Mouse (Mus musculus) embryo, embryonic 9.5 days (tissue): Measurements from ENCODE around the gene Sh3rf1.
"Not testable (repeated sequence)": the region's sequence is repeated elsewhere in the genome, so short reads cannot be mapped to it uniquely, and the experiment has no call there.

Experiments
- DNase-seq: peaks from one replicate; pipeline ENCODE4 v3.0.0-alpha.2; 2017; ENCODE audit errors: extremely low spot score

Sh3rf1 gene

DNA sequence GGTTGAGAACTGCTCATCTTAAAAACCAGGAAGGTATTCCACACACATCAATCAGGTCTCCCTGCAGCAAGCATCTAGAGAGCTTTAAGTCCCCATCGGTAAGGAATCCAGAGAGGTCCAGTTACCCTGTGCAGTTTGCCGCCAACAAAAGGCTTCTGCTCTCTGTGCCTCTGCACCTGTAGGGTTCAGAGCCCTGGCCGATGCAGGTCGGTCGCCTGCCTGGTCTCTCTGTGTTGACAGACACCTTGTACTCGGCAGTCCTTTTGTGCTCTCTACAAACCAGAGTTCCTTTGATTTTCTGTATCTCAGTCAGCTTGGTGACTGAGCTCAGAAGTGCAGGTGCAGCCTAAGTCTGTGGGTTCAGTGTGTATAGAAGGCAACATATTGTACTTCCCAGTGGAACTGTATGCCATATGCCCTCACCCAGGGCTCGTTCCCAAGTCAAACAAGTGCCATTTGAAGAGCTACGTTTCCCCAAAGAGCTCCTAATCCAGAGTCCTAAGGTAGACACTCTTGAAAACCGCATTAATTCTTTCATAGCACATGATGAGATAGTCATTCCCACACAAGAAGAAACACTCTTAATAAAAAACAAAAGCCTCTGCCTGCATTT lies 138.7 kb downstream of the Sh3rf1 start:
- no peak for DNase-seq

GRCm38 (mm10) chr8:61373303-61373702 lies 149.6 kb downstream of the Sh3rf1 start:
- no peak for DNase-seq

DNA sequence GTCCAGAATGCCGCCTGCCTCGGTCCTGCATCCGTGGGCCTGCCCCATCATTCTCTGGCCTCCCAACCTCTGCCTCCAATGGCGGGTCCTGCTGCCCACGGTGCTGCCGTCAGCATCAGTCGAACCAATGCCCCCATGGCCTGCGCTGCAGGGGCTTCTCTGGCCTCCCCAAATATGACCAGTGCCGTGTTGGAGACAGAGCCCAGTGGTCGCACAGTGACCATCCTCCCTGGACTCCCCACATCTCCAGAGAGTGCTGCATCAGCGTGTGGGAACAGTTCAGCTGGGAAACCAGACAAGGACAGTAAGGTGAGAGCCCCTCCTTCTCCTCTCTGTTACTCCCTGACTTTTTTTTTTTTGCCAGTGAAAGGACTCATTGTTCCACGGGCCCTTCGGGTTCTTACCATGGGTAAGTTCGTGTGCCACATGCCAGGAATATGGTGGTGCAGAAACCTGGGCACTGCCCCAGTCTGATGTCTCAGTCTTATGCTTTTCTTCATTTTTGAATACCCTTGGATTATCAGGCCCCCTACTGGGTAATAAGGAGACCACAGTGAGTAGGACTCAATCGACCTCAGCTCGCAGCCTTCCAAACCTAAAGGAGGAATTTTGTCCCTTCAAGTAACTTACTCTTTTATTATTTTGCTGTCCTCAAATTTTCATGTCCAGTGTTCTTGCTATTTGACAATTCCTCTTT lies 150.5 kb downstream of the Sh3rf1 start:
- no peak for DNase-seq

GRCm38 (mm10) chr8:61375205-61375604 lies 151.5 kb downstream of the Sh3rf1 start:
- DNase-seq = no peak

- DNase-seq = no peak
These were observed 155.4 kb downstream of the Sh3rf1 start for GRCm38 (mm10) chr8:61378847-61379698.

GRCm38 (mm10) chr8:61384536-61384935 lies 160.9 kb downstream of the Sh3rf1 start:
- no peak for DNase-seq

DNA sequence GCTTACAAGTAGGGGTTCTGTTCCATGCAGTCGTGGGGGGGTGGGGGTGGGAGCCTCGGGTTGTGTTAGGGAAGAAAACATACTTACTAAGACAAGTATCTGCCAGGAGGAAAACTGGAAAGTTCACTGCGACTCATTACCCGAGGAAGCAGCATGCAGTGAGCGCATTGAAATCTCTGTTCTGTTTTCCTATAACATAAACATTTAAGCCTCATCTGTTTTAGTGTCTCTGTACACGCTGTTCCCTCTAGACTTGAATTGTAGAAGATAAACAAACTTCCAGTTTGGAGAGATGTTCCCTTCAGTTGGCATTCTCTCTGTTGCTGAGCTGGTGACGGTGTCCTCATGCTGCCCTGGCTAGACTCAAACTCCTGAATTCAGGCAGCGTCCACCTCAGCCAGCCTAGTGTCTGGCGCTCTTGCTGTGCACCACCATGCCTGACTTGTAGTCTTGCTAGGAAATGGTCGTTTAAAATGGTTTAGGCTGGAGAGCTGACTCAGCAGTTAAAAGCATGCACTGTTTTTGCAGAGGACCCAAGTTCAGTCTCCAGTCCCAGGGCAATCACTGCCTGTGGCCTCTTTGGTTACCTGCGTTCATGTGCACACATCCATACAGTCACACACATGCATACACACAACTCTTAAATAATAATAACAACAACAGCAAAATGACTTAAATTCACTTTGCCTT lies 162.0 kb downstream of the Sh3rf1 start:
- no peak for DNase-seq

GRCm38 (mm10) chr8:61386645-61387044 lies 163.0 kb downstream of the Sh3rf1 start:
- peak; percentile 73 for DNase-seq

DNA sequence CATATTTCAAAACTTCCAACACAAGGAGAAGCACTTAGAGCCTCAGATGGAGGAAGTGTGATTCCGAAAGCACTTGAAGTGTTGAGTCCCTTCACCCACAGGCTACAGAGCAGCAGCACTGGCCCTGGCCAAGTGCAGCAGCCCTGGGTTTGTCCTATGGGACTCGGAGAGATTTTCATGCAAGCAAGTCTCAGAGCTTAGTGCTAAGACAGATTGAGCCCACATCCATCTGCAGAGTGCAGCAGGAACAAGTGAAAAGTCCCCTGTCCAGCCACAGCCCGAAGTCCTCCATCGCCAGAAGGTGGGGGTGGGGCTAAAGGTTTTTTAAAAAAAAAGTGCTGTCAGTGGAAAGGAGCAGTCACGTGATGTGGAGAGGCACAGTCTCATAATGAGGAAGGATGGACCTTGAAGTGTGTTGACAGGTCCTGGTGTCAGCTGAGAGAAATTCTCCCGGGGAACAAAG lies 163.9 kb downstream of the Sh3rf1 start:
- peak; percentile 49 for DNase-seq

GRCm38 (mm10) chr8:61388341-61388740 lies 164.7 kb downstream of the Sh3rf1 start:
- DNase-seq = no peak

- DNase-seq = peak; percentile 24
These were observed 166.8 kb downstream of the Sh3rf1 start for GRCm38 (mm10) chr8:61390307-61391057.

DNA sequence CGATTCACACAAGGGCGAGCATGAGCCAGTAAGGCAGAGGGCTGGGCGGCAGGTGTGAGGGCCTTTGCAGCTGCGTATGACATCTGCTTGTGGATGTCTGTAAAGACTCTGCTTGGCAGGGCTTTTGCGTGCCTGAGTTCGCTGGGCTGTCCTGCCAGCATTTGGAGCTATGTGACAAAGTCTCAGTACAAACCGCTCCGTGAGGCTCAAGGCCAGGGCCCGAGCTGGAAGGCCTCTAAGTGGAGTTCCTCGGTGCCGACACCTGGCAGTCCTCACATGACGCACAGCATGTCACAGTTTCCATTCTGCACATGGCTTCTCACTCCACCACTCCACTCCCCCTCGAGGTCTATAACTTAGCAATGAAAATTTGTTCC lies 167.4 kb downstream of the Sh3rf1 start:
- DNase-seq = no peak

DNA sequence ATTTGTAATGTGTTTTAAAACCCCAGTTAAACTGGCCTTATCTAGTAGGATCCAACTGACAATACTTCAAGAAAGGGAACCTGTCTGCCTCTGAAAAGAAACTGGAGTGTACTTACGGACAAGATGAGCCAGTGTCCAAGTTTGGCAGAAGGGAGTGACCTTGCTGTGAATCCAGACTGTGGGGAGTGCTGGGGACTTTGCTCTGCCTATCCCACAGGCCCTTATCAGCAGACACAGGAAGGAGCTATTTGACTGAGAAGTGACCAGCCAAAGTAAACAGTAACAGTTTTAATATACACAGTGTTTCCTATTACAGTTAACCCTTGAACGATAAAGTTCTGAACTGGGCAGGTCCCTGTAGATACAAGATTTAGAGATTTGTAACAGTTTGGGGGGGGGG lies 173.5 kb downstream of the Sh3rf1 start:
- no peak for DNase-seq

DNA sequence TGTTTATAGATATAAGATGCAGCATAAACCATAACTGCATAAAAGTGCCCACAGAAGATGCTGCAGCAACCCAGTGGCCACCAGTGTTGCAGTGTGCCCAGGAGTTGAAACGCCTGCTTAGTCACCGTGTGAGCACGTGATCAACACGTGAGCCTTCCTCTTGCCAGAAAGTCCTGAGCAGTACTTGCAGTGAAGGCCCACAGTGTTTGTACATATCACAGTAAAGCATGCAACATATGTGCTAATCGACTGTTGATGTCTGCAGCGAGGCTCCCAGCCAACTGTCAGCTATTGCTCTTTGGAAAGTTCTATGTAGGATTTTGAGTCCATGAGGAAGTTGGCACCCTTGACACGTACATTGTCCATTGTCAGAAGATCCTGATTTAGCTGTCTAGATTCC lies 174.1 kb downstream of the Sh3rf1 start:
- no peak for DNase-seq

DNA sequence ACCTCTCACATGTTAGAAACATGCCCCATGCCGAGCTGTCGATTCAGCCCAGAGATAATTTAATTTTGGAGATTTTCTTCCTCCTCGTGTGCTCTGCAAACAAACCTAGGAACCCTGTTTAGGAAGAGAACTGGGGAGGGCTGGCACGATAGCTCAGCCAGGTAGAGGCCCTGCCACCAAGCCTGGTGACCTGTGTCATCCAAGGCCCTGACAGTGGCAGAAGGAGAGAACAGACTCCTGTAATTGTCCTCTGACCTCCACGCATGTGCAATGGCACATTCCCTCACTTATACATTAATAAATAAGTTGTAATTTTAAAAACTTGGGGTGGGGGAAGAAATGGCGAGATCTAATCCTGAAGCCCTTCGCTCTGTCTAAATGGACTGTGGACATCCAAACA lies 179.2 kb downstream of the Sh3rf1 start:
- DNase-seq = no peak

- peak; percentile 47 for DNase-seq
These were observed 179.8 kb downstream of the Sh3rf1 start for GRCm38 (mm10) chr8:61403266-61404177.

GRCm38 (mm10) chr8:61404178-61404560 lies 180.5 kb downstream of the Sh3rf1 start:
- peak; percentile 23 for DNase-seq

DNA sequence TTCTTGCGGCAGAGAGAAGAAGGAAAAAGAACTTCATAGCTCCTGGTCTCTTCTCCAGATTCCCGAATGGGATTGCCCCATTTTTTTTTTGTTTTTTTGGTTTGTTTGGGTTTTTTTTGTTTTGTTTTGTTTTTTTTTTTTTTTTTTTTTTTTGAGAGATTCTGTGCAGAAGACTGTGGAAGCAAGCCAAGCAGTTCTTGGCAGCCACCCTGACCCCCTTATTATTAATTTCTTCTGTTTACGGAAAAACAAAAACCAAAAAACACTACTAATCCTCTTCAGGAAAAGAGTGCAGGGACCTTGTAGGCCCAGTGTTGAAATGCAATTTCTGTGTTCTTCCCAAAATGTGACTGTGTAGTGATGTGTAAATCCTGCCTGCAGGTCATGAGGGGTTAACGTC lies 185.4 kb downstream of the Sh3rf1 start:
- DNase-seq = no peak

DNA sequence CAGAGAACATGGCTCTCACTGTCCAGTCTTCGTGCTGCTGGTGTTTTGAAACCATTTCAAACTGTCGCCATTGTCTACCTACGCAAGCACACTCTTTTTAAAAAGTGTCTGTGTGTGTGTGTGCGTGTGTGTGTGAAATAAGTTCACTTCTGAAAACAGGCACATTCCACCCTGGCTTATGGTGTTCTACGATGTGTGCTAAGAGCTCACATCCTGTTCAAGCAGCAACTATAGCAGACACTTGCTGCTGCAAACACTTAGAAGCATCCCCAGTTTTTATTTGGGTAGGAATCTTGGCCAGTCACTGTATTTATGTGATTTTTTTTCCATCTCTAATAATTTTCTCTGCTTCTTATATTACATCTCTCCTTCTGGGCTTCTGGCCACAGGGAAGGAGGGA lies 186.0 kb downstream of the Sh3rf1 start:
- DNase-seq = not testable (repeated sequence)

GRCm38 (mm10) chr8:61419521-61419920 lies 195.8 kb downstream of the Sh3rf1 start:
- no peak for DNase-seq
